Mouse (Mus musculus) brain, embryonic 14.5 days (tissue): ENCODE measurements around the gene Pitx3.

Source experiments
- CTCF ChIP-seq: fragments of 200-500 bp; IDR thresholded peaks from 2 replicates; pipeline ENCODE4 v1.5.1; 2012; ENCODE audit warnings: inconsistent platforms, mild to moderate bottlenecking, moderate library complexity, borderline replicate concordance; ENCODE audit not compliant: insufficient read depth, insufficient read length; ENCODE audit errors: extremely low read depth
- POLR2A ChIP-seq: fragments of 200-500 bp; IDR thresholded peaks from 2 replicates; pipeline ENCODE4 v1.6.1; 2012; ENCODE audit warnings: mild to moderate bottlenecking, inconsistent platforms, borderline replicate concordance; ENCODE audit not compliant: poor library complexity, insufficient read depth, insufficient read length, severe bottlenecking; ENCODE audit errors: extremely low read depth

- no peak for TF ChIP-seq CTCF
- TF ChIP-seq POLR2A, result no peak
These were observed 27.0 kb upstream of the Pitx3 start for GRCm38 (mm10) chr19:46175173-46175572.
